Mouse (Mus musculus): ENCODE measurements around the gene Tmem106a. TPM values are rescaled to one million over a fixed set of nuclear protein-coding genes. Genes with fewer than 3 reads are reported as not detected.
"Not testable (repeated sequence)": the region's sequence is repeated elsewhere in the genome, so short reads cannot be mapped to it uniquely, and the experiment has no call there.

The Tmem106a gene
- total and polyA plus RNA-seq, 2 experiments from 2014 or later: 5.1 to 5.2 TPM

DNA sequence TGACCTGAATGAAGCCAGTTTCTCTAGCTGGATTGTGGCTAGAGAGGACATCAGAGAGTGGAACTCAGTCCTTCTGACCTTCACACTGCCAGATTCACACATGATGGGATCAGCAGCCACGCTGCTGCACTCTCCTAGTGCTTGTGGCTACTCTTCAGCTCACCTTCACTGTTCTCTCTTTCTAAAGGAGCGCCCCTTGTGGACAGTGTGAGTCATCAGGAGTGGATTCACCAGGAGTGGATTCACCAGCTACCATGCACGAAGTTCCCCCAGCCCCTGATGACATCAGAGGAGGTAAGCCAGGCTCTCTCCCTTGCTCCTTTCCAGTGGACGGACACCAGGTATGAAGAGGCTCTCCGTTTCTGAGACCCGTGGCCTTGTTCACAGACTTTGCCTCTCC, 5.9 kb upstream of the Tmem106a start:
- no peak overlapping the region for H3K27ac ChIP-seq
- TF ChIP-seq CTCF (IDR thresholded peaks at IDR 0.05; ENCODE audit: low read depth): peak; percentile 49
- ATAC-seq: no peak
- no peaks in the 10 kb centered on the region for H3K27me3 ChIP-seq (ENCODE audit: insufficient read depth, low read length)
- no peak overlapping the region for H3K4me2 ChIP-seq (ENCODE audit: low read depth, low read length)
- H3K9ac ChIP-seq (replicated peaks; ENCODE audit: low read length): no peak overlapping the region
- H3K4me3 ChIP-seq (ENCODE audit: low read length): no peak overlapping the region
- peak; percentile 26 for DNase-seq (ENCODE audit: low spot score)
- H3K4me1 ChIP-seq (ENCODE audit: insufficient read depth, low read length): no peaks in the 10 kb centered on the region
- WGBS: 79% methylated on average over 6 of the region's 6 CpGs
- peaks cover 77% of the 10 kb centered on the region for H3K36me3 ChIP-seq (ENCODE audit: insufficient read depth, low read length)
- H3K9me3 ChIP-seq (ENCODE audit: low read length): no peaks in the 10 kb centered on the region

- WGBS: 78% methylated on average over 6 of the region's 6 CpGs
- no peak overlapping the region for H3K4me3 ChIP-seq (ENCODE audit: low read length)
- H3K9ac ChIP-seq (replicated peaks; ENCODE audit: low read length): no peak overlapping the region
- H3K36me3 ChIP-seq (ENCODE audit: insufficient read depth, low read length): peaks cover 36% of the 10 kb centered on the region
- no peak overlapping the region for H3K4me2 ChIP-seq (ENCODE audit: low read depth, low read length)
- ATAC-seq (no peak), DNase-seq (ENCODE audit: low spot score) (no peak)
- TF ChIP-seq CTCF (IDR thresholded peaks at IDR 0.05; ENCODE audit: low read depth): no peak
- no peaks in the 10 kb centered on the region for H3K9me3 ChIP-seq (ENCODE audit: low read length)
- H3K4me1 ChIP-seq (ENCODE audit: insufficient read depth, low read length): 0 out of 2 replicates have a peak, but pooled peaks cover 6% of the 10 kb centered on the region
- no peaks in the 10 kb centered on the region for H3K27me3 ChIP-seq (ENCODE audit: insufficient read depth, low read length)
- H3K27ac ChIP-seq: no peak overlapping the region
Observed at GRCm38 (mm10) chr11:101581081-101581764, 819 bp upstream of the Tmem106a start.

GRCm38 (mm10) chr11:101583205-101583604, 1.2 kb downstream of the Tmem106a start:
- ATAC-seq (no peak), DNase-seq (ENCODE audit: low spot score) (no peak)
- Histone ChIP-seq H3K27me3 (ENCODE audit: insufficient read depth, low read length) (no peaks in the 10 kb centered on the region), H3K36me3 (ENCODE audit: insufficient read depth, low read length) (peaks cover 17% of the 10 kb centered on the region), H3K4me3 (ENCODE audit: low read length) (no peak overlapping the region), H3K9ac (replicated peaks; ENCODE audit: low read length) (no peak overlapping the region), H3K27ac (no peak overlapping the region), H3K4me2 (ENCODE audit: low read depth, low read length) (no peak overlapping the region), H3K4me1 (ENCODE audit: insufficient read depth, low read length) (0 out of 2 replicates have a peak, but pooled peaks cover 6% of the 10 kb centered on the region), H3K9me3 (ENCODE audit: low read length) (no peaks in the 10 kb centered on the region)
- 91% methylated on average over 2 of the region's 2 CpGs for WGBS
- no peak for TF ChIP-seq CTCF (IDR thresholded peaks at IDR 0.05; ENCODE audit: low read depth)

- H3K9ac ChIP-seq (replicated peaks; ENCODE audit: low read length); H3K4me1 ChIP-seq (ENCODE audit: insufficient read depth, low read length); H3K9me3 ChIP-seq (ENCODE audit: low read length); H3K27ac ChIP-seq; H3K4me2 ChIP-seq (ENCODE audit: low read depth, low read length); ATAC-seq; DNase-seq (ENCODE audit: low spot score); H3K27me3 ChIP-seq (ENCODE audit: insufficient read depth, low read length); H3K36me3 ChIP-seq (ENCODE audit: insufficient read depth, low read length); H3K4me3 ChIP-seq (ENCODE audit: low read length): not testable (repeated sequence)
- WGBS: 97% methylated on average over 1 of the region's 1 CpGs
Observed at GRCm38 (mm10) chr11:101585031-101585430, 3.0 kb downstream of the Tmem106a start.

DNA sequence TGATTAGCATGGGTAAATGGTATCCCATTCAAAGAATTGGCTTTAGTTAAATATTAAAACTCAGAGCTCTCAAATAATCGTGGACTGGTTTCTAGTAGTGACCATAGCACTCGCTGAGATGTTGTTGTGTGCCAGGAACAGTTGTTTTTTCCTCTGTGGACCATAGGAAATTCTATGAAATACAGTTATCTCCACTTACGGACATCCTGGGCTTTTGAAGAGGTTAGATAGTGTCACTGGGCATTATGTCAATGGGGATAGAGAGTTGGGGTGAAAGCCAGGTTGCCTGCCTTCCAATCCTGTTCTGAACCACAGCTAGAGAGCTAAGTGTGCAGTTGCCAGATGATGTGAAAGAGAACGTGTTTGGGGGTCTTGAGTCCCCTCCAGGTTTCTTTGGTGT, 3.8 kb downstream of the Tmem106a start:
- no peak for TF ChIP-seq CTCF (IDR thresholded peaks at IDR 0.05; ENCODE audit: low read depth)

DNA sequence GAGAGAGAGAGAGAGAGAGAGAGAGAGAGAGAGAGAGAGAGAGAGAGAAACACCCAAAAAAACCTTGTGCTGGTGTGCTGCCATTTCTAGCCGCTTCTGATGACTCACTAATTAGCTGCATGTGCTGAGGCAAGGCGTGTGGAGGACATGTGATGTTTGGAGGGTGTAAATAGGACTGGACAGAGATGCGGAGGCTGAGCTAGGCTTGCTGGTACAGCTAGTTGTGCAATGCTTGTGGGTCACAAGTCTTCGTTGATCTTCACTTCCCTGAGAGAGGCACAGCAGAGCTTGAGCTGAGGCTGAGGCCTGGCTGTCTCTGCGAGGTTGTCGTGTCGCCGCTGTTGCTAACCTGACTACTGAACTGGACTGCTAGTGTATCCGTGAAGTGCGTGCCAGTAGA, 5.6 kb downstream of the Tmem106a start:
- Histone ChIP-seq H3K36me3 (ENCODE audit: insufficient read depth, low read length) (no peaks in the 10 kb centered on the region), H3K9ac (replicated peaks; ENCODE audit: low read length) (no peak overlapping the region), H3K4me2 (ENCODE audit: low read depth, low read length) (no peak overlapping the region), H3K9me3 (ENCODE audit: low read length) (no peaks in the 10 kb centered on the region), H3K27ac (no peak overlapping the region), H3K4me1 (ENCODE audit: insufficient read depth, low read length) (no peaks in the 10 kb centered on the region), H3K4me3 (ENCODE audit: low read length) (no peak overlapping the region), H3K27me3 (ENCODE audit: insufficient read depth, low read length) (no peaks in the 10 kb centered on the region)
- TF ChIP-seq CTCF (IDR thresholded peaks at IDR 0.05; ENCODE audit: low read depth): no peak
- no peak for ATAC-seq
- 89% methylated on average over 10 of the region's 10 CpGs for WGBS
- DNase-seq (ENCODE audit: low spot score): no peak

More for the DNA sequence above, 3.8 kb downstream of the Tmem106a start:
- no peak for DNase-seq (ENCODE audit: low spot score)
- Histone ChIP-seq H3K27ac (no peak overlapping the region), H3K9me3 (ENCODE audit: low read length) (no peaks in the 10 kb centered on the region), H3K9ac (replicated peaks; ENCODE audit: low read length) (no peak overlapping the region), H3K4me3 (ENCODE audit: low read length) (no peak overlapping the region), H3K27me3 (ENCODE audit: insufficient read depth, low read length) (no peaks in the 10 kb centered on the region), H3K4me2 (ENCODE audit: low read depth, low read length) (no peak overlapping the region), H3K4me1 (ENCODE audit: insufficient read depth, low read length) (0 out of 2 replicates have a peak, but pooled peaks cover 6% of the 10 kb centered on the region), H3K36me3 (ENCODE audit: insufficient read depth, low read length) (no peaks in the 10 kb centered on the region; the same call in 1 of the 2 replicates)
- WGBS: 77% methylated on average over 4 of the region's 4 CpGs
- no peak for ATAC-seq

GRCm38 (mm10) chr11:101588868-101589267, 6.8 kb downstream of the Tmem106a start:
- Histone ChIP-seq H3K27ac (no peak overlapping the region), H3K36me3 (ENCODE audit: insufficient read depth, low read length) (no peaks in the 10 kb centered on the region), H3K4me2 (ENCODE audit: low read depth, low read length) (no peak overlapping the region), H3K27me3 (ENCODE audit: insufficient read depth, low read length) (no peaks in the 10 kb centered on the region), H3K4me3 (ENCODE audit: low read length) (no peak overlapping the region), H3K9ac (replicated peaks; ENCODE audit: low read length) (no peak overlapping the region), H3K9me3 (ENCODE audit: low read length) (no peaks in the 10 kb centered on the region), H3K4me1 (ENCODE audit: insufficient read depth, low read length) (no peaks in the 10 kb centered on the region)
- DNase-seq (ENCODE audit: low spot score) (no peak), ATAC-seq (no peak)
- WGBS: 90% methylated on average over 7 of the region's 7 CpGs
- TF ChIP-seq CTCF (IDR thresholded peaks at IDR 0.05; ENCODE audit: low read depth): no peak
